Mouse (Mus musculus): ENCODE measurements at regions not wholly inside any gene's neighbourhood (a gene's known extent, or its start where the extent isn't known, plus 50 kb on each side); places are given as distances from the start of the nearest gene placed in this dataset.

DNA sequence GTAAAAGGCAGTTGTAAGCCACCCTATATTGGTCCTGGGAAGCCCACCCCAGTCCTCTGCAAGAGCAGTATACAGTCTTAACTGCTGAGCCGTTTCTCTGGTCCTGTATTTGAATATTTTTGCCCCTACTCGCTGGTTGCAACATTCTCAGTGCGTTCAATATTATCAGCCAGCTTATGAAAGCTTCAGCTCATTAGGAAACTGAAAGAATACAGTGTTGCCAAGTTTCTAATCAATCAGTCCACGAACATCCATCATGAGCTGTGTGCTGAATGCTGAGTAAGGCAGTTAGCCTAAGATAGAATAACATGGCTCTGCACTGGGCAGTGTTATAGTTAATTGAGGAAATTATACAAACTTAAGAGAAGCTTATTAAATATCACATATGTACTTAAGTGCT, 148.7 kb downstream of the Tmem26 start:
- TF ChIP-seq POLR2A (IDR thresholded peaks at IDR 0.05; ENCODE audit: extremely low read depth, insufficient read depth, low read length) = no peak
- TF ChIP-seq CTCF (IDR thresholded peaks at IDR 0.05; ENCODE audit: low read depth, low read length) = no peak

All from liver, adult 2 months (tissue).